8 mouse cellular contexts compared by ENCODE assay signal in genomic region chr1:36064861-36065760, GRCm38 (mm10). TPM values are rescaled to one million over a fixed set of nuclear protein-coding genes. Genes with fewer than 3 reads are reported as not detected.
DNase-seq lines count a peak whose midpoint lies in the region; ATAC-seq and TF ChIP-seq lines count a peak whose summit lies in the region.

No protein-coding gene starts in this region.

- H3K9ac ChIP-seq in ES-E14 (ENCODE audit: insufficient read depth, low read depth, low read length, poor library complexity, severe bottlenecking): peak overlapping the region; percentile 40
- peak overlapping the region; percentile 45 for H3K9ac ChIP-seq in forebrain, embryonic 14.5 days (ENCODE audit: low read length)
- peak overlapping the region; percentile 55 for H3K9ac ChIP-seq in liver, postnatal 0 days (replicated peaks)
- H3K9ac ChIP-seq in neural tube, embryonic 13.5 days: peak overlapping the region; percentile 56

- H3K4me1 ChIP-seq in ES-E14 (ENCODE audit: control insufficient read depth in 2 of 2, insufficient read depth in 2 of 2, low read length in 2 of 2, poor library complexity in 1 of 2): peaks cover 19 to 43% of the 10 kb centered on the region in 2 experiments
- peaks cover 29% of the 10 kb centered on the region for H3K4me1 ChIP-seq in forebrain, embryonic 14.5 days (ENCODE audit: control insufficient read depth, insufficient read depth, low read length)
- peaks cover 44% of the 10 kb centered on the region for H3K4me1 ChIP-seq in liver, postnatal 0 days (ENCODE audit: insufficient read depth)
- peaks cover 50% of the 10 kb centered on the region for H3K4me1 ChIP-seq in neural tube, embryonic 13.5 days (replicated peaks)

- H3K4me3 ChIP-seq in ES-E14 (ENCODE audit: insufficient read depth in 1 of 2, low read depth in 1 of 2, low read length in 2 of 2, poor library complexity in 1 of 2, severe bottlenecking in 1 of 2): peak overlapping the region; percentile 21 to 52
- H3K4me3 ChIP-seq in forebrain, embryonic 14.5 days (ENCODE audit: low read depth, low read length): peak overlapping the region; percentile 16
- peak overlapping the region; percentile 18 for H3K4me3 ChIP-seq in liver, postnatal 0 days (ENCODE audit: low read depth, low read length)
- peak overlapping the region; percentile 20 for H3K4me3 ChIP-seq in neural tube, embryonic 13.5 days

- in situ Hi-C loops in ES-E14 (cut with MboI; ENCODE audit: low sequenced_read_pairs in 2 of 2, unreplicated experiment in 2 of 2): loop anchor here in 1 of 2 experiments (5.0 to 10.0 kb wide), 2 partner anchors 50 to 218 kb away; no protein-coding TSS in a partner anchor

- peak; percentile 66 for ATAC-seq in forebrain, embryonic 14.5 days
- peak; percentile 28 for ATAC-seq in liver, postnatal 0 days
- ATAC-seq in neural tube, embryonic 13.5 days (ENCODE audit: low read depth): peak; percentile 47; the same call in 1 of the 2 replicates

- WGBS in forebrain, embryonic 14.5 days: 1% methylated on average over 24 of the region's 24 CpGs
- 2% methylated on average over 24 of the region's 24 CpGs for WGBS in liver, postnatal 0 days (ENCODE audit: insufficient replicate concordance)
- WGBS in neural tube, embryonic 13.5 days: 1% methylated on average over 24 of the region's 24 CpGs

- H3K36me3 ChIP-seq in ES-E14 (ENCODE audit: control insufficient read depth, insufficient read depth, low read length, poor library complexity, severe bottlenecking): peaks cover 1% of the 10 kb centered on the region; the same call in 1 of the 2 replicates
- H3K36me3 ChIP-seq in forebrain, embryonic 14.5 days (ENCODE audit: control insufficient read depth, insufficient read depth, low read length): no peaks in the 10 kb centered on the region
- H3K36me3 ChIP-seq in liver, postnatal 0 days (replicated peaks; ENCODE audit: insufficient read depth, low read length): peaks cover 3% of the 10 kb centered on the region; the same call in 1 of the 2 replicates
- no peaks in the 10 kb centered on the region for H3K36me3 ChIP-seq in neural tube, embryonic 13.5 days

- H3K9me3 ChIP-seq in ES-E14 (ENCODE audit: control insufficient read depth, insufficient read depth, low read depth, low read length): no peaks in the 10 kb centered on the region
- no peaks in the 10 kb centered on the region for H3K9me3 ChIP-seq in forebrain, embryonic 14.5 days (replicated peaks; ENCODE audit: control insufficient read depth, low read length)
- H3K9me3 ChIP-seq in liver, postnatal 0 days (ENCODE audit: low read length): no peaks in the 10 kb centered on the region
- H3K9me3 ChIP-seq in neural tube, embryonic 13.5 days: no peaks in the 10 kb centered on the region

- intact Hi-C loops in heart, postnatal 14 days (cut with DNase I): loop anchor here (2.0 to 10.0 kb wide), 6 partner anchors 138 to 680 kb away; no protein-coding TSS in a partner anchor

- 0 out of 2 replicates have a peak, but pooled peaks have one; percentile 49 for TF ChIP-seq EP300 in liver, postnatal 0 days (IDR thresholded peaks at IDR 0.05; ENCODE audit: low read depth)

- peak; percentile 82 for DNase-seq in ES-E14 (ENCODE audit: low read depth, low spot score)
- DNase-seq in cerebellum, adult 11 months: peak; percentile 91
- DNase-seq in forebrain, embryonic 14.5 days (ENCODE audit: low spot score): peak; percentile 95
- peak; percentile 92 to 95 for DNase-seq in heart, postnatal 14 days
- peak; percentile 96 for DNase-seq in layer of hippocampus, adult 11-12 months (ENCODE audit: low spot score)
- DNase-seq in liver, postnatal 0 days: peak; percentile 91
- DNase-seq in telencephalon, adult 2 months (ENCODE audit: low read depth, low spot score): peak; percentile 91

- TF ChIP-seq CTCF in liver, postnatal 0 days (IDR thresholded peaks at IDR 0.05; ENCODE audit: low read depth): peak; percentile 93

- H3K27me3 ChIP-seq in forebrain, embryonic 14.5 days (replicated peaks; ENCODE audit: control insufficient read depth, insufficient read depth, low read length): no peaks in the 10 kb centered on the region
- no peaks in the 10 kb centered on the region for H3K27me3 ChIP-seq in liver, postnatal 0 days (ENCODE audit: insufficient read depth, low read length)
- no peaks in the 10 kb centered on the region for H3K27me3 ChIP-seq in neural tube, embryonic 13.5 days

- peak overlapping the region; percentile 58 for H3K27ac ChIP-seq in ES-E14 (ENCODE audit: insufficient read depth, low read depth, low read length, poor library complexity, severe bottlenecking)
- H3K27ac ChIP-seq in forebrain, embryonic 14.5 days (ENCODE audit: low read depth, low read length): no peak overlapping the region
- peak overlapping the region; percentile 90 for H3K27ac ChIP-seq in liver, postnatal 0 days (ENCODE audit: low read depth)
- peak overlapping the region; percentile 50; the same call in 1 of the 2 replicates for H3K27ac ChIP-seq in neural tube, embryonic 13.5 days (replicated peaks)

- H3K4me2 ChIP-seq in forebrain, embryonic 14.5 days (ENCODE audit: low read length): peak overlapping the region; percentile 52
- H3K4me2 ChIP-seq in liver, postnatal 0 days (ENCODE audit: low read depth, low read length): peak overlapping the region; percentile 69
- peak overlapping the region; percentile 47 for H3K4me2 ChIP-seq in neural tube, embryonic 13.5 days

TF ChIP-seq in ES-E14, 5 proteins besides CTCF, POLR2A, EP300 and RAD21:
- TF ChIP-seq ZNF384 (IDR thresholded peaks at IDR 0.05; ENCODE audit: low read depth, low read length) (no peak), CHD2 (IDR thresholded peaks at IDR 0.05; ENCODE audit: low read depth, low read length) (no peak), MAFK (IDR thresholded peaks at IDR 0.05; ENCODE audit: insufficient read depth, low read depth, low read length) (0 out of 2 replicates have a peak, but pooled peaks have one; percentile 2), ZC3H11A (IDR thresholded peaks at IDR 0.05; ENCODE audit: borderline replicate concordance, low read depth, low read length) (peak; percentile 99), HCFC1 (IDR thresholded peaks at IDR 0.05; ENCODE audit: borderline replicate concordance, insufficient read depth, low read length) (no peak)
TF ChIP-seq in ES-E14: peak in this region for 2.

RNA-seq across cellular contexts. Expression of gene Hs6st1, which starts 3.1 kb away (rescaled TPM):
- 46.3 and 51.0 TPM in 2 replicates for total RNA-seq in ES-E14 (2012; rRNA removed)
- polyA plus RNA-seq in forebrain, embryonic 14.5 days (2014; fragmentation: Nextera tagmentation; extraction: Ambion mirVana): 10.2 and 10.6 TPM in 2 replicates
- total RNA-seq in heart, postnatal 14 days (2021): 10 to 100 TPM; 24.8 to 26.4 TPM
- 12.8 and 13.3 TPM in 2 replicates for polyA plus RNA-seq in liver, postnatal 0 days (2015; fragmentation: Nextera tagmentation; extraction: Ambion mirVana)
- polyA plus RNA-seq in neural tube, embryonic 13.5 days (2015; fragmentation: Nextera tagmentation; extraction: Ambion mirVana): 12.0 and 16.9 TPM in 2 replicates
